Mouse (Mus musculus) small intestine, adult 2 months (tissue): ENCODE data around the gene Ilvbl. TPM values are rescaled to one million over a fixed set of nuclear protein-coding genes. Genes with fewer than 3 reads are reported as not detected.
"Not testable (repeated sequence)": the region's sequence is repeated elsewhere in the genome, so short reads cannot be mapped to it uniquely, and the experiment has no call there.

Experiments used
- H3K27ac ChIP-seq: fragments of 200-500 bp; 2 replicates; pipeline ENCODE4 v1.5.1; 2012; ENCODE audit warnings: low read depth, low read length, control low read depth, inconsistent platforms; ENCODE audit not compliant: insufficient read depth
- H3K27me3 ChIP-seq: fragments of 200-500 bp; 2 replicates; pipeline ENCODE4 v1.6.1; 2012; ENCODE audit warnings: mild to moderate bottlenecking, moderate library complexity, low read length, inconsistent platforms; ENCODE audit not compliant: control insufficient read depth, insufficient read depth
- H3K36me3 ChIP-seq: fragments of 200-500 bp; 2 replicates; pipeline ENCODE4 v1.6.1; 2012; ENCODE audit warnings: mild to moderate bottlenecking, low read length, control low read depth, inconsistent platforms; ENCODE audit not compliant: control insufficient read depth, insufficient read depth
- H3K4me1 ChIP-seq: fragments of 200-500 bp; 2 replicates; pipeline ENCODE4 v1.6.1; 2012; ENCODE audit warnings: low read length, inconsistent platforms, mixed read lengths; ENCODE audit not compliant: control insufficient read depth, insufficient read depth, insufficient read length
- H3K4me3 ChIP-seq: fragments of 200-500 bp; 2 replicates; pipeline ENCODE4 v1.5.1; 2012; ENCODE audit warnings: low read depth, mild to moderate bottlenecking, control low read depth, inconsistent platforms, low read length, moderate library complexity
- CTCF ChIP-seq: fragments of 200-500 bp; IDR thresholded peaks from 2 replicates; pipeline ENCODE4 v1.5.1; 2012; ENCODE audit warnings: low read depth, mild to moderate bottlenecking, control low read depth, inconsistent platforms, low read length, moderate library complexity, mixed read lengths; ENCODE audit not compliant: insufficient replicate concordance, insufficient read length; ENCODE audit errors: extremely low read depth
- POLR2A ChIP-seq: fragments of 200-500 bp; IDR thresholded peaks from 2 replicates; pipeline ENCODE4 v1.6.1; 2012; ENCODE audit warnings: low read depth, mild to moderate bottlenecking, control low read depth, inconsistent platforms, low read length, moderate library complexity
- WGBS: fragments of 180-500 bp; shearing (Covaris S2); methylation state at CpG from one replicate; pipeline ENCODE4 v1.1.7; 2018; 5-methylcytosine and 5-hydroxymethylcytosine counted together
- polyA plus RNA-seq: library from polyadenylated mRNA; depleted of rRNA; stranded (reverse); fragments of >200 nt; gene quantifications from 2 replicates; pipeline ENCODE4 v1.2.3, GENCODE M21; 2012; rRNA removed

Ilvbl gene
- polyA plus RNA-seq, 1 experiment = 168 TPM

DNA sequence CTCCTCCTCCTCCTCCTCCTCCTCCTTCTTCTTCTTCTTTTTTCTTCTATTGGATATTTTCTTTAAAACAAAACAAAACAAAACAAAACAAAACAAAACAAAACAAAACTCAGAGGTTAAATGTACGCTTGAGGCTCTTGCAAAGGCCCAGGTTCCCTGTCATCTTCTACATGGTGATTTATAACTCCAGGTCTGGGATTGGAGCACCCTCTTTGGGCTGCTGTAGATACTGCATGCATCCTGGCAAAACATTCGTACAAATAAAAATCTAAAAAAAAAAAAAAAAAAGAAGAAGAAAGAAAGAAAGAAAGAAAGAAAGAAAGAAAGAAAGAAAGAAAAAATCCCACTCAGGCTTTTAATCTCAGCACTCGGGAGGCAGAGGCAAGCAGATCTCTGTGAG, 30.9 kb downstream of the Ilvbl start:
- H3K27ac ChIP-seq = no peak overlapping the region
- TF ChIP-seq CTCF (no peak), POLR2A (no peak)
- no peaks in the 10 kb centered on the region for H3K4me1 ChIP-seq
- no peaks in the 10 kb centered on the region for H3K36me3 ChIP-seq
- WGBS = 35% methylated on average over 3 of the region's 3 CpGs
- H3K4me3 ChIP-seq = no peak overlapping the region
- no peaks in the 10 kb centered on the region for H3K27me3 ChIP-seq

DNA sequence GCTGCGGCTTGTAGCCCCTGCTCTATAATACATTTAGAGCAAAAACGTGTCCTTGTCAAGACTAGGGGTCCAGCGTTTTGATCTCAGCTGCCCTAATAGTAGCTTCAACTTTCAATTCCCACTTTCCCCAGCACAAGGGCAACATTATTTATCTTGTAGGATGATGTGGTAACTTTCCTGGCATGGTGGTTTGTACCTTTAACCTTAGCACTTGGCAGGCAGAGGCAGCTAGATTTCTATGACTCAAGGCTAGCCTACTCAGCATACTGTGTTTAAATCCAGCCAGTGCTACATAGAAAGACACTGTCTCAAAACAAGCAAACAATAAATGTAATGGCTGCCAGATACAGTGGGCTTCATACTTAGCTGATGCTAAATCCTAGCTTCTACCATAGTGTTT, 33.5 kb downstream of the Ilvbl start:
- Histone ChIP-seq H3K27ac (no peak overlapping the region), H3K4me3 (no peak overlapping the region), H3K27me3 (no peaks in the 10 kb centered on the region), H3K4me1 (no peaks in the 10 kb centered on the region), H3K36me3 (no peaks in the 10 kb centered on the region)
- no peak for TF ChIP-seq CTCF
- TF ChIP-seq POLR2A = no peak
- 58% methylated on average over 3 of the region's 3 CpGs for WGBS

DNA sequence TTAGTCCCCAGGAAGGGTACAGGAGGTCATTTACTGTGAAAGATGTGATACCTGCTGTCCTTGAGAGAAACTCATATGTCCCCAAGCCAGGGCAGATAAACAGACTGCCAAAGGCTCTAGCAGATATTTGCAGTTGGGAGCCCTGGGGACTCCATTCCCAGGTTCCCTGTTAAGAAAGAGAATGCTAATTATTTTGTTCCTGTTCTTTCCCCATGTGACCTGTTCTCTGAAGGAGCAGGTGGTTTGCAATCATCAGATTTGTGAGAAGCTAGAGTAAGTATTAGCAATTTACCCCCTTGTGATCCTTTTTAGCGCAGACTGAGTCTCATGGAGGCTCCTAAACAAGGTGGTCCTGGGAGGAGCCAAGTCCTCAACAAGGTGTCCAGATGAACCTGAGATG, 43.8 kb downstream of the Ilvbl start, which contains the start of gene Olfr1357:
Gene Olfr1357, minus strand, starts transcription at position 101 of the 400 bp plus-strand sequence.
- no peak for TF ChIP-seq CTCF
- no peak for TF ChIP-seq POLR2A
- H3K4me3 ChIP-seq = no peak within 1 kb of the TSS
- H3K4me1 ChIP-seq = no peaks in the 10 kb centered on the region
- H3K36me3 ChIP-seq = no peaks in the 10 kb centered on the region
- no peaks in the 10 kb centered on the region for H3K27me3 ChIP-seq
- no peak within 1 kb of the TSS for H3K27ac ChIP-seq
- WGBS = 86% methylated on average over 1 of the region's 1 CpGs

DNA sequence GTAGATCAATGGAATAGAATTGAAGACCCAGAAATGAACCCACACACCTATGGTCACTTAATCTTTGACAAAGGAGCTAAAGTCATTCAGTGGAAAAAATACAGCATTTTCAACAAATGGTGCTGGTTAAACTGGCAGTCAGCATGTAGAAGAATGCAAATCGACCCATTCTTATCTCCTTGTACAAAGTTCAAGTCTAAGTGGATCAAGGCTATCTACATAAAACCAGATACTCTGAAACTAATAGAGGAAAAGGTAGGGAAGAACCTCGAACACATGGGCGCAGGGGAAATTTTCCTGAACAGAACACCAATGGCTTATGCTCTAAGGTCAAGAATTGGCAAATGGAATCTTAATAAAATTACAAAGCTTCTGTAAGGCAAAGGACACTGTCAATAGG, 49.0 kb downstream of the Ilvbl start:
- H3K36me3 ChIP-seq, H3K27me3 ChIP-seq, H3K27ac ChIP-seq, H3K4me3 ChIP-seq, H3K4me1 ChIP-seq: not testable (repeated sequence)
- WGBS = 34% methylated on average over 3 of the region's 3 CpGs

DNA sequence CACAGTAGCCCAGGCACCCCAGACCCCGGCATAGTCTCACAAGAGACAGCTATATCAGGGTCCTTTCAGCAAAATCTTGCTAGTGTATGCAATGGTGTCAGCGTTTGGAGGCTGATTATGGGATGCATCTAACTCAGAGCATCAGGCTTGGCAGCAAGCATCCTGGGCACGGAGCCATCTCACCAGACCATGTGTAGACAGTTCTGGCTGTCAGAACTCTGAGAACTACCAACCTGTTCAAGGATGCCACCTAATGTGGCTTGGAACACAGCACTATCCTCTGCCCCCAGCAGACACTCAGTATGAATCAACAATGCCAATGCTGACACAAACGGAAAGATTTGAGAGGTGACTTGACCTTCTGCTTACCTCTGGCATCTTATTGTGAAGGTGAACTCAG, 56.0 kb downstream of the Ilvbl start:
- no peak for TF ChIP-seq POLR2A
- Histone ChIP-seq H3K36me3 (no peaks in the 10 kb centered on the region), H3K27me3 (no peaks in the 10 kb centered on the region), H3K27ac (no peak overlapping the region), H3K4me1 (no peaks in the 10 kb centered on the region), H3K4me3 (no peak overlapping the region)
- 72% methylated on average over 4 of the region's 4 CpGs for WGBS

DNA sequence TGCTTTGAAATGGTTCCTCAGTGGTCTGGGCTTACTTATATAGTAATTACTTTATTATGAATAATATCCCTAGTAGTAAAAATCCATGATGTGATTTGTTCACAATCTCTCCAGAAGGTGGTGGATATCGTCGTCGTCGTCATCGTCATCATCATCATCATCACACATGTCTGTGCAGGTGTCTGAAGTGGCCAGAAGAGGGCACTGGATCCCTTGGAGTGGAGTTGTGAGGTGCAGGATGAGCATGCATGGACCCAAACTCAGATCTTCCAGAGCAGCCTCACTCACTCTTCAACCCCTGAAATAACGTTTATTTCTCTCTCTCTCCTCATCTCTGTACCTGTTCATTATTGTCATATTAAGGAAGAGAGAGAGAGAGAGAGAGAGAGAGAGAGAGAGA, 58.2 kb downstream of the Ilvbl start:
- Histone ChIP-seq H3K4me1 (no peaks in the 10 kb centered on the region), H3K36me3 (no peaks in the 10 kb centered on the region), H3K27me3 (no peaks in the 10 kb centered on the region), H3K4me3 (no peak overlapping the region), H3K27ac (no peak overlapping the region)
- TF ChIP-seq POLR2A (no peak), CTCF (peak; percentile 58; the same call in 1 of the 2 replicates)
- WGBS = 4% methylated on average over 6 of the region's 6 CpGs

Other genes with a start within 250 kb of the Ilvbl start
- 116 and 178 TPM in 2 replicates for gene Agpat3, start 221.9 kb upstream of the Ilvbl start, polyA plus RNA-seq
- 24.4 and 42.0 TPM in 2 replicates for gene Rrp1, start 161.3 kb upstream of the Ilvbl start, polyA plus RNA-seq
- gene Cstb, start 148.7 kb upstream of the Ilvbl start, polyA plus RNA-seq = 11.8 and 21.1 TPM in 2 replicates
- 17.1 and 38.7 TPM in 2 replicates for gene Pdxk, start 109.4 kb upstream of the Ilvbl start, polyA plus RNA-seq
- gene Olfr1358, start 56.9 kb upstream of the Ilvbl start, polyA plus RNA-seq = not detected in 2 replicates
- gene Syde1, start 17.6 kb downstream of the Ilvbl start, polyA plus RNA-seq = 4.8 and 8.6 TPM in 2 replicates
- gene Olfr1357, start 43.7 kb downstream of the Ilvbl start, polyA plus RNA-seq = not detected in 2 replicates
- not detected in 2 replicates for gene Casp14, start 143.9 kb downstream of the Ilvbl start, polyA plus RNA-seq
- gene Ccdc105, start 178.7 kb downstream of the Ilvbl start, polyA plus RNA-seq = not detected in 2 replicates
- gene Slc1a6, start 206.2 kb downstream of the Ilvbl start, polyA plus RNA-seq = 0.09 TPM in 1 of 2 replicates, not detected in the other